Mouse (Mus musculus) ES-Bruce4 (cell line): ENCODE data around the gene Cyp4f40.

Experiments
- CTCF ChIP-seq: IDR thresholded peaks from one replicate; pipeline ENCODE4 v1.8.1; 2011; ENCODE audit warnings: low read depth, low read length
- EP300 ChIP-seq: IDR thresholded peaks from 2 replicates; pipeline ENCODE4 v1.6.1; 2011; ENCODE audit warnings: low read depth, low read length; ENCODE audit not compliant: insufficient read depth
- POLR2A ChIP-seq: IDR thresholded peaks from one replicate; pipeline ENCODE4 v1.8.1; 2011; ENCODE audit warnings: low read length; ENCODE audit not compliant: insufficient read depth

- TF ChIP-seq POLR2A (no peak), EP300 (no peak), CTCF (no peak)
Measured at GRCm38 (mm10) chr17:32673976-32674375, 15.3 kb downstream of the Cyp4f40 start.
